Mouse (Mus musculus) small intestine, adult 2 months (tissue): ENCODE data around the gene Prr7.

Source experiments
- CTCF ChIP-seq: fragments of 200-500 bp; IDR thresholded peaks from 2 replicates; pipeline ENCODE4 v1.5.1; 2012; ENCODE audit warnings: low read depth, mild to moderate bottlenecking, control low read depth, inconsistent platforms, low read length, moderate library complexity, mixed read lengths; ENCODE audit not compliant: insufficient replicate concordance, insufficient read length; ENCODE audit errors: extremely low read depth
- POLR2A ChIP-seq: fragments of 200-500 bp; IDR thresholded peaks from 2 replicates; pipeline ENCODE4 v1.6.1; 2012; ENCODE audit warnings: low read depth, mild to moderate bottlenecking, control low read depth, inconsistent platforms, low read length, moderate library complexity

DNA sequence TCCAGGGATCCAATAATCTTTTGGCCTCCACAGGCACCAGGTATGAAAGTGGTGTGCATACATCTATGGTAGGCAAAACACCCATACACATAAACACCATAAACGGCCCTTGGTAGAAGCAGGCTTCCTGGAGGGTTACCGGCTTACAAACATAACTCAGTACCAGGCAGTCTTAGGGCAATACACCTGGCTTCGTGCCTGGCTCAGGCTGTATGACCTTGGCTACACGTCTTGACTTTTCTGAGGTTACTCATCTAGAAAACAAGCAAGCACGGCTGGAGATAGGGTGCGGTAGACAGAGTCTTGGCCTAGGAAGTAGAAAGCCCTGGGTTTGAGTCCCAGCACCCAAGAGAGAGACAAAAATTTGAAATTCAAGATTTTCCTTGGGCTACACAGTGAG is 32.6 kb downstream of the Prr7 start:
- no peak for TF ChIP-seq CTCF
- no peak for TF ChIP-seq POLR2A
